Mouse (Mus musculus) heart, adult 18-20 months (tissue): ENCODE results near the gene Cdk2. TPM values are rescaled to one million over a fixed set of nuclear protein-coding genes. Genes with fewer than 3 reads are reported as not detected.
A peak's percentile ranks its signal among the peaks of the same experiment; 100 is the strongest.

ENCODE experiments used
- DNase-seq, 2 experiments: peaks; one replicate each; pipeline ENCODE4 v3.0.0; 2021 to 2022; ENCODE audit warnings: mixed read lengths in 1 of 2
- total RNA-seq, 2 experiments: library from RNA; stranded (reverse); gene quantifications; 2 replicates each; pipeline ENCODE4 v1.2.3; 2021

The Cdk2 gene
- total RNA-seq, 2 experiments from 2014 or later = 8.2 to 9.1 TPM

- no peak for DNase-seq
Observed at GRCm38 (mm10) chr10:128703895-128704294, 936 bp downstream of the Cdk2 start, which contains the start of gene Pmel. Pmel (plus strand) TSS chr10:128704195.

GRCm38 (mm10) chr10:128702328-128703007 lies 2.4 kb downstream of the Cdk2 start:
- DNase-seq = no peak

- no peak for DNase-seq
Observed at GRCm38 (mm10) chr10:128700712-128701111, 4.1 kb downstream of the Cdk2 start.

- DNase-seq = no peak
Observed at GRCm38 (mm10) chr10:128699611-128700010, 5.2 kb downstream of the Cdk2 start.

- DNase-seq = no peak
Observed at GRCm38 (mm10) chr10:128699006-128699405, 5.8 kb downstream of the Cdk2 start.

- no peak for DNase-seq
Observed at GRCm38 (mm10) chr10:128697072-128697725, 7.6 kb downstream of the Cdk2 start.

- DNase-seq = peak; percentile 100
Observed at GRCm38 (mm10) chr10:128695992-128696807, 8.6 kb downstream of the Cdk2 start, which contains the start of gene Rab5b. Rab5b (minus strand) TSS chr10:128696264.

- DNase-seq = no peak
Observed at GRCm38 (mm10) chr10:128695411-128695991, 9.3 kb downstream of the Cdk2 start.

- DNase-seq = peak; percentile 42 to 53
Observed at GRCm38 (mm10) chr10:128674469-128675008, 30.3 kb downstream of the Cdk2 start.

- DNase-seq = peak; percentile 89 to 91
Observed at GRCm38 (mm10) chr10:128673763-128674468, 30.9 kb downstream of the Cdk2 start, which contains the start of gene Suox. Suox (minus strand) TSS chr10:128674073.

GRCm38 (mm10) chr10:128671148-128671547 lies 33.7 kb downstream of the Cdk2 start:
- DNase-seq = no peak

- DNase-seq = peak in 1 of 2 experiments; percentile 48
Observed at GRCm38 (mm10) chr10:128668790-128669672, 35.8 kb downstream of the Cdk2 start.

- DNase-seq = no peak
Observed at GRCm38 (mm10) chr10:128665806-128666205, 39.0 kb downstream of the Cdk2 start.

GRCm38 (mm10) chr10:128665307-128665706 lies 39.5 kb downstream of the Cdk2 start:
- no peak for DNase-seq

GRCm38 (mm10) chr10:128664808-128665207 lies 40.0 kb downstream of the Cdk2 start:
- DNase-seq = no peak

- DNase-seq = no peak
Observed at GRCm38 (mm10) chr10:128663441-128664220, 41.2 kb downstream of the Cdk2 start.

- no peak for DNase-seq
Observed at GRCm38 (mm10) chr10:128662465-128662864, 42.4 kb downstream of the Cdk2 start.

- no peak for DNase-seq
Observed at GRCm38 (mm10) chr10:128659490-128659889, 45.3 kb downstream of the Cdk2 start.

- no peak for DNase-seq
Observed at GRCm38 (mm10) chr10:128657844-128658243, 47.0 kb downstream of the Cdk2 start.
